Mouse (Mus musculus) lung, adult 2 months (tissue): ENCODE data around the gene Prkcg. TPM values are rescaled to one million over a fixed set of nuclear protein-coding genes. Genes with fewer than 3 reads are reported as not detected.

ENCODE experiments used
- DNase-seq: peaks from one replicate; pipeline ENCODE4 v3.0.0; 2022
- H3K4me1 ChIP-seq: fragments of 200-500 bp; 2 replicates; pipeline ENCODE4 v1.6.1; 2011; ENCODE audit warnings: low read length; ENCODE audit not compliant: control insufficient read depth, insufficient read depth
- H3K4me3 ChIP-seq: fragments of 200-500 bp; replicated peaks from 2 replicates; pipeline ENCODE3; 2011; ENCODE audit warnings: low read depth, mild to moderate bottlenecking, control low read depth, low read length; ENCODE audit errors: extremely low read depth
- CTCF ChIP-seq: fragments of 200-500 bp; IDR thresholded peaks from 2 replicates; pipeline ENCODE4 v1.5.1; 2011; ENCODE audit warnings: mild to moderate bottlenecking, low read length, control low read depth; ENCODE audit not compliant: insufficient read depth
- POLR2A ChIP-seq: fragments of 200-500 bp; IDR thresholded peaks from 2 replicates; pipeline ENCODE4 v1.6.1; 2011; ENCODE audit warnings: low read depth, mild to moderate bottlenecking, control low read depth, low read length, borderline replicate concordance; ENCODE audit errors: extremely low read depth
- WGBS: fragments of 180-500 bp; shearing (Covaris S2); methylation state at CpG from one replicate; pipeline ENCODE4 v1.1.7; 2018; 5-methylcytosine and 5-hydroxymethylcytosine counted together
- polyA plus RNA-seq: library from polyadenylated mRNA; depleted of rRNA; stranded (reverse); fragments of >200 nt; gene quantifications from 2 replicates; pipeline ENCODE4 v1.2.3, GENCODE M21; 2012

Prkcg gene
- polyA plus RNA-seq, 1 experiment = 5.6 TPM

DNA sequence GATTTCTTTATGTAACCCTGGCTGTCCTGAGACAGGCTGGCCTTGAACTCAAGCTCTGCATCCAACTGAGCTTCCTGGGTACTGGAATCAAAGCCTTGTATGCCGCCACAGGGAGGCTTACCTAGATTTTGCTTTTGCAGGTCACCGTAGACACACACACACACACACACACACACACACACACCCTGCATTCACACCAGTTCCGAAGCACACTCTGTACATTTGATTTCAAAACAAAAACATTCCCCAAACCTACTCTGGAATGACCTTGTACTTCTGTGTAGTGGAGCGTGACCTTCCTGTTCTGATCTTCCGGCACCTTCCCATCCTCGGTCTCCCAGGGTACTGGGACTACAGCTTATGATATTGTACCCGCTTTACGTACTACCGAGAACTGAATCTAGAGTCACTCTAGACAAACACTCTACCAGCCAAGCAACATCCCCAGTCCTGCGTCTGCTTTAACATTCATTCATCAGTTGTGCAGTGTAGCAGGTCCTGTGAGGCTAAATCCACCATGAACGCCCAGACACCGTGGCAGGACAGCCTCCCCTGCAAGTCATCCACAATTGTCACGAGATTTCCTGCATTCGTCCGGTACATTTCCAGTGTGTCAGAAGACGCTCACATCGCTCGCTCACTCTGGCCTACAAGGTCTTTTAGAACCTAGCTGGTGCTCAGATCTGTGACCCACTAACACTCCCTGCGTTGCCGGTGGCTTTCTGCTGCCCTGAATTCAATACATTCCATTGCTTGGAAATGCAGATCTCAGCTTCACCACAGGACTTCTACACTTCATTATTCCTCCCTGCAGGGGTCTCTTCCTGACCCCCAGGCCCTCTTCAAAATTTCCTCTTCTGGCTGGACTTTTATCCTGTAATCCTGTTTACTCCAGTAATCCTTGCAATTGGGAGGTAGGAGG, 58.6 kb downstream of the Prkcg start:
- H3K4me1 ChIP-seq = no peaks in the 10 kb centered on the region
- 70% methylated on average over 20 of the region's 20 CpGs for WGBS
- no peak for DNase-seq
- TF ChIP-seq CTCF (no peak), POLR2A (no peak)
- no peak overlapping the region for H3K4me3 ChIP-seq

DNA sequence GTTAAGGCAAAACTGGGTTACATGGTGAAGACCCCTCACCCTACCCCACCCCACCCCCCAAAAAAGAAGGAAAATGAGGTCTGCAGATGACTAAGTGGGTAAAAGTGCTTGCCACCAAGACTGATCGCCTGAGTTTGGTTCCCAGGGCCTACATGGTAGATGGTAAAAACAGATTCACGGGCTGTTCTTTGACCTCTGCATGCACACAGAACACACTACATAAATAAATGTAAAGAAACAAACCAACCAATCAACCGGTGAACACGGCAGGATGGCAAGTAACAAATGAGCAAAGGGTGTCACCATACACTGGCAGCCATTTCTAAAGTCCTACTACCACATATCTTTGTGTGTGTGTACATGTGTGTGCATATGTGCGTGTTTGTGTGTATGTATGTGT, 59.3 kb downstream of the Prkcg start:
- WGBS = 70% methylated on average over 5 of the region's 5 CpGs
- Histone ChIP-seq H3K4me3 (no peak overlapping the region), H3K4me1 (no peaks in the 10 kb centered on the region)
- no peak for DNase-seq
- TF ChIP-seq POLR2A = no peak
- no peak for TF ChIP-seq CTCF

DNA sequence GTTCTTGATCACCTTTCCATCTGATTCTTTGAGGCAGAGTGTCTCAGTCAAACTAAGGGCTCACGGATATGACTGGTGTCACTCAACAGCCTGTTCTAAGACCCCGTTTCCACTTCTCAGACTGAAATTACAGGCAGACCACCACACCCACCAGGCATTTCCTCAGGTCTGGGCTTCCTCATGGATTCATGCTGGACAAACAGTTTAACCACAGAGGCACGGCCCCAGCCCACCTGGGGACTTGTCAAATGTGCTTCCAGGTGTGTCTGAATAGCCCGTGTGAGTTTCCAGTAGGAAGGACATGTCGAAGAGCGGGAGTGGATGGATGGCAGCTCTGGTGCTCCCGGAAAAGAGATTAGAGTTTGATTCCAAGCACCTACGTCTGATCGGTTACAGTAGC, 60.8 kb downstream of the Prkcg start:
- H3K4me1 ChIP-seq = no peaks in the 10 kb centered on the region
- no peak for DNase-seq
- WGBS = 90% methylated on average over 9 of the region's 9 CpGs
- TF ChIP-seq POLR2A = no peak
- TF ChIP-seq CTCF = no peak
- no peak overlapping the region for H3K4me3 ChIP-seq

DNA sequence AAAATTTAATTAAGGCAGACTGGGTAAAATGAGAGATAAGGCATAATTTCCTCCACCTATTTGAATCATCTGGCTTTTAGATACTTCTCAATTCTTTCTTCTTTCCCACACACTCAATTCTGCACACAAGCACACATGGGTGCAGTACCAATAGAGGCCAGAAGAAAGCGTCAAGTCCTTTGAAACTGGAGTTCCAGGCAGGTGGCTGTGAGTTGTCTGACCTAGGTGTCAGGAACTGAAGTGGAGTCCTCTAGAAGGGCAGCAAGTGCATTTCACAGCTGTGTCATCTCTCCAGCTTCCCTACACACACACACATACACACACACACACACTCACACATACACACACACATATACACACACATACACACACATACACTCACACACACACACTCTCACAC, 62.6 kb downstream of the Prkcg start:
- DNase-seq = no peak
- no peaks in the 10 kb centered on the region for H3K4me1 ChIP-seq
- TF ChIP-seq POLR2A (no peak), CTCF (no peak)
- no peak overlapping the region for H3K4me3 ChIP-seq
- WGBS = 88% methylated on average over 1 of the region's 1 CpGs

DNA sequence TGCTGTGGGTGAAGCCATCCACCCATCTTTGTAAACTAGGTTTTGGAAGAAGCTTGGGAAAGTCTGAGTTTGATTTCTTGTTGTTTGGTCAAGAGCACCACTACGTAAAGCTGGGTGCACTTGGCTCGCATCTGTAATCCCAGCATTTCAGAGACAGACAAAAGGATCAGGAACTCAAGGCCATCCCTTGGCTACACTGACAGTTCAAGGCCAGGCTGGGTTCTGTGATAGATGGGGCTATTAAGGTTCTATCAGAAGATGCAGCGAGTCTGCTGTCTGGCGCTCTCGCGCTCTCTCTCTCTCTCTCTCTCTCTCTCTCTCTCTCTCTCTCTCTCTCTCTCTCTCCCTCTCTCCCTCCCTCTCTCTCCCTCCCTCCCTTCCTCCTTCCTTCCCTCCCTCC, 65.9 kb downstream of the Prkcg start:
- no peak for TF ChIP-seq POLR2A
- TF ChIP-seq CTCF = no peak
- no peak for DNase-seq
- Histone ChIP-seq H3K4me3 (no peak overlapping the region), H3K4me1 (no peaks in the 10 kb centered on the region)
- WGBS = 84% methylated on average over 6 of the region's 6 CpGs

DNA sequence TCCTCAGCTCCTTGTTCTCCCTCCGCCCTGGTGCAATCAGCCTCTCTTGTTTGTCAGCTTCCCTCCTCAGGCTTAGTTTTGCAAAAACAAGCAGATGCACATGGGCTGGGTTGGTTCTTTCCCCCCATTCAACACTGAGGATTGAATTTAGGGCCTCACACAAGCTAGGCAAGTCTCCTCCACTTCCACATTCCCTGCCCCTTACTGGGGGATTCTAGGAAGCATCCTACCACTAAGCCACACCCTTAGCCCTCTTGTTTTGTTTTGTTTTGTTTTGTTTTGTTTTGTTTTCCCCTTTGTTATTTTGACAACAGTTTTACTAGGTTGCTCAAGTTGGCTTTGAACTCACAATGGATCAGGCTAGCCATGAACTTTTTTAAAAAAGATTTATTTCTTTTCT, 71.7 kb downstream of the Prkcg start:
- no peak overlapping the region for H3K4me3 ChIP-seq
- TF ChIP-seq POLR2A (no peak), CTCF (no peak)
- no peak for DNase-seq
- 96% methylated on average over 1 of the region's 1 CpGs for WGBS
- H3K4me1 ChIP-seq = no peaks in the 10 kb centered on the region

DNA sequence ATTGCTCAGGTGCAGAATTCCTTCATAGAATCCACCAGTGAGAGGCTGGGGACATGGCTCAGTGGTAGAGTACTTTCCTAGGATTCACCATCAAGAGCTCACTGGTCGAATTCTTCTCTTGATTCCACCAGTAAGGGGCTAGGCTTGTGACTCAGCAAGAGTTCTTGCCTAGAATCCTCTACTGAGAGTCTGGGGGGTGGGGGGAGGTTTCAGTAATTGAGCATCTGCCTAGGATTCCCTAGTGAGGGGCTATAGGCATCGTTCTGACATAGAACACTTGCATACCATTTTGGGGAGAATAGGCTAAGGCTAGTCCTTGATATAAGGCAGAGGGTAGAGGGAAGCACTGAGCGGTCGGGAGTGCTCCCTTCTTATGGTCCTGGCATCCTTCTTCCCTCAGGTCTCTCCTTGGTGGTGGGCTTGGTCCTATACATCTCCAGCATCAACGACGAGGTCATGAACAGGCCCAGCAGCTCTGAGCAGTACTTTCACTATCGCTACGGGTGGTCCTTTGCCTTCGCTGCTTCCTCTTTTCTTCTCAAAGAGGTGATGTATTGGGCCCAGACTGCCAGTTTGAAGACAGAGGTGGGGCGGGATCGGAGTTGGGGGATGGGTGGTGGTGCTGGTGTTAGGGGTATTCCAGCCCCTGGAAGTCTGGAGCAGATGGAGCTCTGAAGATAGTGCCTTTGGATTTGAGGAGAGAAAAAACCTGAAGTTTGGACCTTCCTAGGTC, 76.7 kb downstream of the Prkcg start:
- 42% methylated on average over 11 of the region's 11 CpGs for WGBS
- Histone ChIP-seq H3K4me1 (peaks cover 2% of the 10 kb centered on the region; the same call in 1 of the 2 replicates), H3K4me3 (no peak overlapping the region)
- DNase-seq = no peak
- no peak for TF ChIP-seq CTCF
- no peak for TF ChIP-seq POLR2A

DNA sequence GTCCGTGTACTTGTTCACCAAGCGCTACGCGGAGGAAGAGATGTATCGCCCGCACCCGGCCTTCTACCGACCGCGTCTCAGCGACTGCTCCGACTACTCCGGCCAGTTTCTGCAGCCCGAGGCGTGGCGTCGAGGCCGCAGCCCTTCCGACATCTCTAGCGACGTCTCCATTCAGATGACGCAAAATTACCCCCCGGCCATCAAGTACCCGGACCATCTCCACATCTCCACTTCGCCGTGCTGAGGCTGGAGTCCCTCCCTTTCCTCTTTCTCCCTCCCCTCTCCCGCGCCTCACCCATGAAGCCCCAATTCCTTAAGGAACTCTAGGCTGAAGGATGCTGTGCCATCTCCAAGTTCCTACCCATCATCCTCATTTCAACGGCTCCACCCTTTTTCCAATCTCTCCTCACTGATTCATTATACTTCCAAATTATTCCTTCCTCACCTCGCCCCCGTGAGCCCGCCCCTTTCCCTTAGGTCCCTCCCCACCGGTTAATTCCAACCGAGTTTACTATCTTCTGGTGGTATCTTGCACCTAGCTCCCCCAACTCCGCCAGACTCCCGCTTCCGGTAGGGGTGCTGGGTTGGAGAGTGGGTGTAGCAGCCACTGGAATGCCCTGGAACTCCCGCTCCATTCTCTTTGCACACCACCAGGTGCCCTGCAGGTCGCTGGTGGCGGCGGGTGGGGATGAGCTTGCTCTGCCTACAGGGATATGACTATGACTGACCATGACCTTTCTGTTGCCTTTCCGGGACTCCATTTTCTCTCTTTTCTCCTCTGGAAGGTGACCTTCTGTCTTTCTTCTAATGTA, 77.9 kb downstream of the Prkcg start:
- WGBS = 16% methylated on average over 42 of the region's 42 CpGs
- TF ChIP-seq POLR2A = no peak
- TF ChIP-seq CTCF = no peak
- no peak overlapping the region for H3K4me3 ChIP-seq
- peaks cover 2% of the 10 kb centered on the region; the same call in 1 of the 2 replicates for H3K4me1 ChIP-seq
- no peak for DNase-seq

DNA sequence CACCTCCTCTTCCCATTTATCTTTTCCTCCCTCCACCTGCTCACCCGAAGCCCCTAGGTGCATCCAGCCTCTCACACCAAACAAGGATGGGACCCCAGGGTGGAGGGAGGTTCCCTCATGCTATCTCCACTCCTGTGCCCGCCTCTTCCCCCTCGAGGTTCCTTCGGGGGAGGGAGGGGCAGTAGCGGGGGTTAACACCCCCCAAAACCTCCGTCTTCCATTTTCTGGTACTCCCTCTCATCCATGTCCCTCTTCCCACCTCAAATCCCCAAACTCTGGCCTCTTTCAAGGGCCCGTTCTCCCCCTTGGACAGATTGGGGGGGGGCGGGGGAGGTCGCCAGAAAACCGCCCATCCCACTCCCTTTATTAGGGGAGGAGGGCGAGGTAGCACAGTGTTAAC, 78.6 kb downstream of the Prkcg start:
- WGBS = 18% methylated on average over 11 of the region's 11 CpGs
- no peak for TF ChIP-seq POLR2A
- no peak for TF ChIP-seq CTCF
- H3K4me3 ChIP-seq = no peak overlapping the region
- DNase-seq = no peak
- peaks cover 2% of the 10 kb centered on the region; the same call in 1 of the 2 replicates for H3K4me1 ChIP-seq
